Comparison of ENCODE assay signal across 8 mouse cellular contexts in genomic region chr4:137387482-137388058, GRCm38 (mm10). TPM values are rescaled to one million over a fixed set of nuclear protein-coding genes. Genes with fewer than 3 reads are reported as not detected.
A peak's percentile ranks its signal among the peaks of the same experiment; 100 is the strongest.
DNase-seq lines count a peak whose midpoint lies in the region; ATAC-seq lines count a peak whose summit lies in the region.

No protein-coding gene starts in this region.

- ATAC-seq in neural tube, embryonic 11.5 days (ENCODE audit: insufficient read depth, low FRiP score, low TSS enrichment), result no peak
- peak; percentile 21 for ATAC-seq in erythroid progenitor cell, adult 5-6 weeks (replicated peaks; ENCODE audit: low FRiP score, poor library complexity, severe bottlenecking)
- 0 out of 2 replicates have a peak, but pooled peaks have one; percentile 28 for ATAC-seq in liver, embryonic 12.5 days
- no peak for ATAC-seq in stomach, embryonic 15.5 days (ENCODE audit: insufficient read depth, low FRiP score, low read depth)
- ATAC-seq in cerebellum, adult (ENCODE audit: insufficient number of reproducible peaks, low FRiP score, low TSS enrichment), result no peak

- H3K9me3 ChIP-seq in neural tube, embryonic 11.5 days (ENCODE audit: control insufficient read depth, low read length), result no peaks in the 10 kb centered on the region
- no peaks in the 10 kb centered on the region for H3K9me3 ChIP-seq in liver, embryonic 12.5 days (replicated peaks)
- H3K9me3 ChIP-seq in stomach, embryonic 15.5 days, result no peaks in the 10 kb centered on the region

- no peaks in the 10 kb centered on the region for H3K27me3 ChIP-seq in neural tube, embryonic 11.5 days (ENCODE audit: control insufficient read depth, insufficient read depth, low read length)
- H3K27me3 ChIP-seq in liver, embryonic 12.5 days (replicated peaks), result no peaks in the 10 kb centered on the region
- H3K27me3 ChIP-seq in stomach, embryonic 15.5 days (replicated peaks), result no peaks in the 10 kb centered on the region

- peak overlapping the region; percentile 87 for H3K4me3 ChIP-seq in neural tube, embryonic 11.5 days (ENCODE audit: low read depth, low read length)
- H3K4me3 ChIP-seq in liver, embryonic 12.5 days, result peak overlapping the region; percentile 78
- peak overlapping the region; percentile 84 for H3K4me3 ChIP-seq in stomach, embryonic 15.5 days (replicated peaks)

- 1% methylated on average over 20 of the region's 20 CpGs for WGBS in neural tube, embryonic 11.5 days
- WGBS in liver, embryonic 12.5 days (ENCODE audit: insufficient replicate concordance), result under 1% methylated on average over 20 of the region's 20 CpGs
- WGBS in stomach, embryonic 15.5 days, result under 1% methylated on average over 20 of the region's 20 CpGs

- no peak for DNase-seq in neural tube, embryonic 11.5 days (ENCODE audit: low spot score)
- no peak for DNase-seq in neural tube, embryonic 10.5 days (ENCODE audit: extremely low spot score, low spot score)
- no peak for DNase-seq in urinary bladder, postnatal 14 days (ENCODE audit: low spot score)
- no peak for DNase-seq in urinary bladder, adult 18-20 months (ENCODE audit: low spot score in 2 of 2)

- no peaks in the 10 kb centered on the region for H3K4me1 ChIP-seq in neural tube, embryonic 11.5 days (ENCODE audit: control insufficient read depth, insufficient read depth, low read length)
- H3K4me1 ChIP-seq in liver, embryonic 12.5 days, result peaks cover 28% of the 10 kb centered on the region
- H3K4me1 ChIP-seq in stomach, embryonic 15.5 days, result peaks cover 3% of the 10 kb centered on the region; the same call in 1 of the 2 replicates

- H3K36me3 ChIP-seq in neural tube, embryonic 11.5 days (ENCODE audit: control insufficient read depth, insufficient read depth, low read length), result no peaks in the 10 kb centered on the region
- H3K36me3 ChIP-seq in liver, embryonic 12.5 days, result 0 out of 2 replicates have a peak, but pooled peaks cover 2% of the 10 kb centered on the region
- no peaks in the 10 kb centered on the region for H3K36me3 ChIP-seq in stomach, embryonic 15.5 days

- H3K9ac ChIP-seq in neural tube, embryonic 11.5 days (ENCODE audit: low read length), result peak overlapping the region; percentile 92
- H3K9ac ChIP-seq in liver, embryonic 12.5 days, result peak overlapping the region; percentile 87
- peak overlapping the region; percentile 80 for H3K9ac ChIP-seq in stomach, embryonic 15.5 days

- H3K4me2 ChIP-seq in neural tube, embryonic 11.5 days (ENCODE audit: low read depth), result peak overlapping the region; percentile 88
- peak overlapping the region; percentile 86 for H3K4me2 ChIP-seq in liver, embryonic 12.5 days
- H3K4me2 ChIP-seq in stomach, embryonic 15.5 days, result peak overlapping the region; percentile 78

- H3K27ac ChIP-seq in neural tube, embryonic 11.5 days (ENCODE audit: low read depth, low read length), result peak overlapping the region; percentile 86
- H3K27ac ChIP-seq in liver, embryonic 12.5 days, result peak overlapping the region; percentile 99
- peak overlapping the region; percentile 97 for H3K27ac ChIP-seq in stomach, embryonic 15.5 days

RNA-seq across cellular contexts. Expression of gene Cela3a, which starts 22.0 kb away (rescaled TPM):
- not detected in 2 replicates for polyA plus RNA-seq in neural tube, embryonic 11.5 days (2014; fragmentation: Nextera tagmentation; extraction: Ambion mirVana)
- not detected in 2 replicates for total RNA-seq in erythroid progenitor cell, adult 5-6 weeks (2015; ENCODE audit: low replicate concordance)
- total RNA-seq in erythroid progenitor cell, adult 5-6 weeks (2017; ENCODE audit: low replicate concordance), result not detected in 2 replicates
- polyA plus RNA-seq in liver, embryonic 12.5 days (2016; fragmentation: Nextera tagmentation; extraction: Ambion mirVana), result not detected in 2 replicates
- 0.26 and 0.36 TPM in 2 replicates for polyA plus RNA-seq in stomach, embryonic 15.5 days (2015; fragmentation: Nextera tagmentation; extraction: Ambion mirVana)

RNA-seq across cellular contexts. Expression of gene Cdc42, which starts 30.1 kb away (rescaled TPM):
- 722 and 745 TPM in 2 replicates for polyA plus RNA-seq in neural tube, embryonic 11.5 days (2014; fragmentation: Nextera tagmentation; extraction: Ambion mirVana)
- 284 and 321 TPM in 2 replicates for total RNA-seq in erythroid progenitor cell, adult 5-6 weeks (2015; ENCODE audit: low replicate concordance)
- total RNA-seq in erythroid progenitor cell, adult 5-6 weeks (2017; ENCODE audit: low replicate concordance), result 140 and 178 TPM in 2 replicates
- polyA plus RNA-seq in liver, embryonic 12.5 days (2016; fragmentation: Nextera tagmentation; extraction: Ambion mirVana), result 316 and 324 TPM in 2 replicates
- polyA plus RNA-seq in stomach, embryonic 15.5 days (2015; fragmentation: Nextera tagmentation; extraction: Ambion mirVana), result 670 and 699 TPM in 2 replicates

RNA-seq across cellular contexts. Expression of gene Cela3b, which starts 42.8 kb away (rescaled TPM):
- polyA plus RNA-seq in neural tube, embryonic 11.5 days (2014; fragmentation: Nextera tagmentation; extraction: Ambion mirVana), result not detected in 2 replicates
- not detected in 2 replicates for total RNA-seq in erythroid progenitor cell, adult 5-6 weeks (2015; ENCODE audit: low replicate concordance)
- total RNA-seq in erythroid progenitor cell, adult 5-6 weeks (2017; ENCODE audit: low replicate concordance), result not detected in 2 replicates
- not detected in 2 replicates for polyA plus RNA-seq in liver, embryonic 12.5 days (2016; fragmentation: Nextera tagmentation; extraction: Ambion mirVana)
- 232 and 273 TPM in 2 replicates for polyA plus RNA-seq in stomach, embryonic 15.5 days (2015; fragmentation: Nextera tagmentation; extraction: Ambion mirVana)

Comparison
In these comparisons a context has a peak if more than half of its experiments do, and no peak if none do; other contexts are left out.
1. ATAC-seq: peak in erythroid progenitor cell, adult 5-6 weeks (single experiment) and liver, embryonic 12.5 days (single experiment); none in neural tube, embryonic 11.5 days (single experiment), stomach, embryonic 15.5 days (single experiment) and cerebellum, adult (single experiment).
2. RNA of gene Cela3b, which starts 42.8 kb away (polyA plus RNA-seq): 232 to 273 TPM in stomach, embryonic 15.5 days; not detected in liver, embryonic 12.5 days and not detected in neural tube, embryonic 11.5 days; every median in the first group is over 100 times any median in the second.
3. Peak in every context shown above with its lines, with median percentiles within 50 percentile points of each other: H3K27ac ChIP-seq, H3K4me2 ChIP-seq, H3K4me3 ChIP-seq and H3K9ac ChIP-seq.